ENCODE assay signal across 32 mouse cellular contexts in the genomic region with DNA sequence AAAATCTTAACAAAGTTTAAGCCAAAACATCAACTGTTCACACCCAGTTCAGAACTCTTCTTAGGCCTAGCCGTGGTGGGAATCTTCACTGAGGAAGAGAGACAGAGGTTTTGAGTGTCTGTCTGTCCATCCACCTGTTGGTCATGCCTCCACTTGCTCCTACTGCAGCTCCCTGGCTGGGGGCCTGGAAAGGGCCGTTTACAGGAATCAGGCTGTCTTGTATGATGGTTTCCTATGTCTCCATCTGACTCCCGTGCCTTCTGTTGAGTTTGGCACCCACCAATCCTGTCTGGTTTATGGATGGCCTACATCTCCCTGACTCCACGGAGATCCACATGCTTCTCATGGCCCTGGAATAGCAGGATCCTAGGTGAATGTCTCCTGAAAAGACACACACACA.
"Had no signal": no experiment of that assay in that cellular context is flagged by ENCODE, and none has a peak within 500 bp of the region (broad histone marks: within the 10 kb centered on the region; RNA-seq: fewer than 3 reads in every experiment).

No protein-coding gene starts in this region.

- ATAC-seq: liver, embryonic 12.5 days; liver, postnatal 0 days; lung, postnatal 0 days; midbrain, embryonic 13.5 days; midbrain, embryonic 15.5 days; midbrain, embryonic 16.5 days had no signal

- H3K9ac ChIP-seq: limb, embryonic 12.5 days; limb, embryonic 13.5 days; limb, embryonic 15.5 days; liver, embryonic 12.5 days; liver, embryonic 13.5 days; liver, embryonic 14.5 days; liver, embryonic 15.5 days; liver, postnatal 0 days; lung, embryonic 14.5 days; lung, embryonic 15.5 days; midbrain, embryonic 12.5 days; midbrain, embryonic 13.5 days; midbrain, embryonic 15.5 days; neural tube, embryonic 12.5 days had no signal

- H3K4me1 ChIP-seq: liver, embryonic 15.5 days; midbrain, embryonic 15.5 days; neural tube, embryonic 12.5 days had no signal

- H3K4me3 ChIP-seq: limb, embryonic 10.5 days; limb, embryonic 12.5 days; limb, embryonic 13.5 days; limb, embryonic 15.5 days; liver, embryonic 12.5 days; liver, embryonic 13.5 days; liver, embryonic 15.5 days; lung, embryonic 15.5 days; megakaryocyte, embryonic 14.5 days; midbrain, embryonic 10.5 days; midbrain, embryonic 12.5 days; midbrain, embryonic 13.5 days; midbrain, embryonic 15.5 days; myocyte; neural tube, embryonic 12.5 days had no signal

- DNase-seq: left cerebral cortex, postnatal 4 days; liver; liver, embryonic 13.5 days; liver, postnatal 0 days; lung, adult 18-20 months; lung, adult 2 months; lung, embryonic 14.5 days; lung, postnatal 10 days; lung, postnatal 14 days; lung, postnatal 36 days; lung, postnatal 4 days; midbrain, embryonic 14.5 days had no signal

- H3K27ac ChIP-seq: limb, embryonic 10.5 days; limb, embryonic 12.5 days; limb, embryonic 13.5 days; limb, embryonic 15.5 days; liver, embryonic 12.5 days; liver, embryonic 13.5 days; liver, embryonic 14.5 days; liver, embryonic 15.5 days; lung, embryonic 15.5 days; macrophage; midbrain, embryonic 10.5 days; midbrain, embryonic 12.5 days; midbrain, embryonic 13.5 days; midbrain, embryonic 15.5 days; neural tube, embryonic 12.5 days had no signal

- H3K36me3 ChIP-seq: limb, embryonic 10.5 days; limb, embryonic 12.5 days; limb, embryonic 13.5 days; limb, embryonic 15.5 days; liver, embryonic 12.5 days; liver, embryonic 13.5 days; liver, embryonic 15.5 days; lung, embryonic 15.5 days; midbrain, embryonic 10.5 days; midbrain, embryonic 12.5 days; midbrain, embryonic 13.5 days; midbrain, embryonic 15.5 days; neural tube, embryonic 12.5 days had no signal

- H3K4me2 ChIP-seq: limb, embryonic 12.5 days; limb, embryonic 13.5 days; limb, embryonic 15.5 days; liver, embryonic 11.5 days; liver, embryonic 12.5 days; liver, embryonic 13.5 days; liver, embryonic 15.5 days; lung, embryonic 14.5 days; lung, embryonic 15.5 days; midbrain, embryonic 11.5 days; midbrain, embryonic 12.5 days; midbrain, embryonic 13.5 days; midbrain, embryonic 15.5 days; neural tube, embryonic 12.5 days had no signal

- H3K9me3 ChIP-seq: limb, embryonic 10.5 days; limb, embryonic 12.5 days; limb, embryonic 13.5 days; limb, embryonic 15.5 days; liver, embryonic 12.5 days; liver, embryonic 13.5 days; liver, embryonic 15.5 days; lung, embryonic 15.5 days; megakaryocyte, embryonic 14.5 days; midbrain, embryonic 10.5 days; midbrain, embryonic 12.5 days; midbrain, embryonic 13.5 days; midbrain, embryonic 15.5 days; neural tube, embryonic 12.5 days had no signal

- H3K27me3 ChIP-seq: limb, embryonic 12.5 days; limb, embryonic 15.5 days; liver, embryonic 13.5 days; liver, embryonic 15.5 days; lung, embryonic 15.5 days; midbrain, embryonic 12.5 days; midbrain, embryonic 13.5 days; midbrain, embryonic 15.5 days; neural tube, embryonic 12.5 days had no signal
